Mouse (Mus musculus): Measurements from ENCODE around the gene Crtap. TPM values are rescaled to one million over a fixed set of nuclear protein-coding genes. Genes with fewer than 3 reads are reported as not detected.
A peak's percentile ranks its signal among the peaks of the same experiment; 100 is the strongest.

The Crtap gene
- 56.5 and 57.8 TPM in 2 replicates for polyA plus RNA-seq (2014; fragmentation: Nextera tagmentation; extraction: Ambion mirVana)

DNA sequence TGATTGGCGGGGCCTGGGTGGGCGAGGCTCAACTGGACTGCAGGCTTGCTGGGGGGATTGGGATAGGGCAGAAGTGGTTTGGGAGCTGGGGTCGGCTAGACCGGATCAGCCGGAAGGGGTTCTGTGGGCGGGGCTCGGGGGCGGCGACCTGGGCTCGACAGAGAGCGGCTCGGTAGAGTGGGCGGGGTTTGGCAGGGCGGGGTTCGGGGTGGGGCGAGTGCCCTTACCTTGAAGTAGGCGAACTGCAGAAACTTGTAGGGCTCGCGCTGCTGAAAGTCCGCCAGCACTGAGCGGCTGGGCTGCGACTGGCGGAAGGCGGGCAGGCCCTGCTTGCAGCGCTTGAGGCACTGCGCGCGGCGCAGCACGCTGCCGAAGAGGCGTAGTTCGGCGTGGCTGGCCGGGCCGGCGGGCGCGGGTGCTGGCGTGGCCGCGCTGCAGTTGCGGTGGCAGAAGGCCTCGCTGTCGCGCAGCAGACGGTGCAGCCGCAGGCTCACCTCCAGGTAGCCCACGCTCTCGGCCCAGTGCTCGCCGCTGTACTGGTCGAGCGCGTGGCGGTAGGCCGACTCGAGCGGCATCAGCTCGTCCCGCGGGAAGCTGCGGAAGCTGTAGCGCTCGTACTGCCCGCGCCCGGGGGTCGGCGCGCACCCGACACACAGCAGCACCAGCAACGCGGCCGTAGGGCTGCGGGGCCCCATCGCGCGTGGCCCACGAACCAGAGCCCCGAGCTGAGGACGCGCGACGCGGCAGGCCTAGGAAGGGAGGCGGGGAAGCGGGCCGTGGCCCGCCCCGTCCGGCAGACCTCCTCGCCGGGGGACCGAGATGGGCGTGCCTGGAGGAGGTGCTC is at the start of gene Crtap:
TSS of gene Crtap (minus strand) at position 771 of the 844 bp plus-strand sequence.
- H3K4me3 ChIP-seq (ENCODE audit: low read depth, low read length), result peak within 1 kb of the TSS; percentile 74
- no peaks in the 10 kb centered on the region for H3K27me3 ChIP-seq (ENCODE audit: control insufficient read depth, insufficient read depth, low read length)
- peak within 1 kb of the TSS; percentile 90 for H3K4me2 ChIP-seq (replicated peaks; ENCODE audit: low read depth, low read length)
- no peaks in the 10 kb centered on the region for H3K9me3 ChIP-seq (ENCODE audit: control insufficient read depth, low read length)
- under 1% methylated on average over 90 of the region's 96 CpGs for WGBS
- H3K9ac ChIP-seq (ENCODE audit: low read depth, low read length), result peak within 1 kb of the TSS; percentile 83
- ATAC-seq (ENCODE audit: low FRiP score) (peak; percentile 85), DNase-seq (ENCODE audit: low spot score) (peak; percentile 76)
- H3K4me1 ChIP-seq (replicated peaks; ENCODE audit: control insufficient read depth, insufficient read depth, low read length), result no peaks in the 10 kb centered on the region
- H3K36me3 ChIP-seq (ENCODE audit: control insufficient read depth, insufficient read depth, low read length), result no peaks in the 10 kb centered on the region
- H3K27ac ChIP-seq (ENCODE audit: low read depth, low read length), result peak within 1 kb of the TSS; percentile 51; the same call in 1 of the 2 replicates

- no peak for ATAC-seq (ENCODE audit: low FRiP score)
- Histone ChIP-seq H3K27ac (ENCODE audit: low read depth, low read length) (no peak overlapping the region), H3K4me2 (replicated peaks; ENCODE audit: low read depth, low read length) (no peak overlapping the region), H3K9ac (ENCODE audit: low read depth, low read length) (no peak overlapping the region), H3K27me3 (ENCODE audit: control insufficient read depth, insufficient read depth, low read length) (no peaks in the 10 kb centered on the region), H3K4me1 (replicated peaks; ENCODE audit: control insufficient read depth, insufficient read depth, low read length) (no peaks in the 10 kb centered on the region), H3K36me3 (ENCODE audit: control insufficient read depth, insufficient read depth, low read length) (no peaks in the 10 kb centered on the region), H3K4me3 (ENCODE audit: low read depth, low read length) (no peak overlapping the region), H3K9me3 (ENCODE audit: control insufficient read depth, low read length) (no peaks in the 10 kb centered on the region)
- 77% methylated on average over 2 of the region's 2 CpGs for WGBS
- no peak for DNase-seq (ENCODE audit: low spot score)
Measured at GRCm38 (mm10) chr9:114435668-114436067, 45.2 kb upstream of the Crtap start.

GRCm38 (mm10) chr9:114428103-114428834 is 37.8 kb upstream of the Crtap start:
- ATAC-seq (ENCODE audit: low FRiP score), result no peak
- Histone ChIP-seq H3K9ac (ENCODE audit: low read depth, low read length) (no peak overlapping the region), H3K4me2 (replicated peaks; ENCODE audit: low read depth, low read length) (no peak overlapping the region), H3K4me3 (ENCODE audit: low read depth, low read length) (no peak overlapping the region), H3K9me3 (ENCODE audit: control insufficient read depth, low read length) (no peaks in the 10 kb centered on the region), H3K36me3 (ENCODE audit: control insufficient read depth, insufficient read depth, low read length) (no peaks in the 10 kb centered on the region), H3K27ac (ENCODE audit: low read depth, low read length) (no peak overlapping the region), H3K27me3 (ENCODE audit: control insufficient read depth, insufficient read depth, low read length) (no peaks in the 10 kb centered on the region), H3K4me1 (replicated peaks; ENCODE audit: control insufficient read depth, insufficient read depth, low read length) (no peaks in the 10 kb centered on the region)
- WGBS, result 88% methylated on average over 12 of the region's 12 CpGs
- no peak for DNase-seq (ENCODE audit: low spot score)

DNA sequence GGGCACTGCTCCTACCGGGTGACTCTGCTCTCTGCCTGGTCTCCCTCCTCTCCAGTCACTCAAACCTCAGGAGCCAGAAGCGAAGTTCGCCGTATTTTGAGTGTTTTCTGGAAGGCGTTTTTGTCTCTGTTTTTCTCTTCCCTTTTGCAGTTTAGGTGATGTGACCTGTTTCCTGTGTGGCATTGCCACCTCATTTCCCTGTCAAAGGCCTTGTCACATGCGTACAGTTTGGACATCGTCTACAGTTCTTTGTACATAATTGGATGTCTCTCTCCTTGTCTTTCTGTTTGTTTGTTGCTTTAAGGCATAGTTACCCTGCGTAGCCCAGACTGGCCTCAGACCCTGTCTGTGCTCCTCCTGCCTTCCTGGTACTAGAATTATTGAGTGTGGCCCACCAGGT is 37.0 kb upstream of the Crtap start:
- H3K36me3 ChIP-seq (ENCODE audit: control insufficient read depth, insufficient read depth, low read length), result no peaks in the 10 kb centered on the region
- no peak overlapping the region for H3K9ac ChIP-seq (ENCODE audit: low read depth, low read length)
- 94% methylated on average over 8 of the region's 8 CpGs for WGBS
- DNase-seq (ENCODE audit: low spot score) (no peak), ATAC-seq (ENCODE audit: low FRiP score) (no peak)
- no peaks in the 10 kb centered on the region for H3K4me1 ChIP-seq (replicated peaks; ENCODE audit: control insufficient read depth, insufficient read depth, low read length)
- no peak overlapping the region for H3K4me3 ChIP-seq (ENCODE audit: low read depth, low read length)
- no peaks in the 10 kb centered on the region for H3K9me3 ChIP-seq (ENCODE audit: control insufficient read depth, low read length)
- H3K27ac ChIP-seq (ENCODE audit: low read depth, low read length), result no peak overlapping the region
- H3K4me2 ChIP-seq (replicated peaks; ENCODE audit: low read depth, low read length), result no peak overlapping the region
- H3K27me3 ChIP-seq (ENCODE audit: control insufficient read depth, insufficient read depth, low read length), result no peaks in the 10 kb centered on the region

- DNase-seq (ENCODE audit: low spot score) (no peak), ATAC-seq (ENCODE audit: low FRiP score) (no peak)
- no peak overlapping the region for H3K4me2 ChIP-seq (replicated peaks; ENCODE audit: low read depth, low read length)
- no peak overlapping the region for H3K27ac ChIP-seq (ENCODE audit: low read depth, low read length)
- no peaks in the 10 kb centered on the region for H3K9me3 ChIP-seq (ENCODE audit: control insufficient read depth, low read length)
- no peaks in the 10 kb centered on the region for H3K36me3 ChIP-seq (ENCODE audit: control insufficient read depth, insufficient read depth, low read length)
- H3K4me1 ChIP-seq (replicated peaks; ENCODE audit: control insufficient read depth, insufficient read depth, low read length), result no peaks in the 10 kb centered on the region
- H3K27me3 ChIP-seq (ENCODE audit: control insufficient read depth, insufficient read depth, low read length), result no peaks in the 10 kb centered on the region
- 91% methylated on average over 5 of the region's 5 CpGs for WGBS
- no peak overlapping the region for H3K4me3 ChIP-seq (ENCODE audit: low read depth, low read length)
- H3K9ac ChIP-seq (ENCODE audit: low read depth, low read length), result no peak overlapping the region
Measured at GRCm38 (mm10) chr9:114426201-114426600, 35.7 kb upstream of the Crtap start.

DNA sequence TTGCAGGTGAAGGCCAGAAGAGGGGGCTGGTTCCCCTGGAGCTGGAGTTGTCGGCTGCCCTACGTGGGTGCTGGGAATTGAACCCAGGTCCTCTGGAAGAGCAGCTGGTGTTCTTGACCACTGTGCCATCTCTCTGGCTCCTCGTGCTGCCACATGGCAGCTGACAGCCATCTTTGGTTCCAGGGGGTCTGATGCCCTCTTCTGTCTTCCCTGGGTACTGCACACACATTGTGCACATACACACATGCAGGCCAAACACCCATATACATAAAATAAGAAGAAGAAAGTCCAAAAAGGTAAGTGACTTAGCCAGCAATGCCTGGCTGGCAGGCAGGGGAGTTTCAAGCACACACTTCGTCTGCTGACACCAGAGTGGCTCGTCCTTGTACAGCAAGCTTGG is 35.1 kb upstream of the Crtap start:
- Histone ChIP-seq H3K4me1 (replicated peaks; ENCODE audit: control insufficient read depth, insufficient read depth, low read length) (no peaks in the 10 kb centered on the region), H3K9ac (ENCODE audit: low read depth, low read length) (no peak overlapping the region), H3K9me3 (ENCODE audit: control insufficient read depth, low read length) (no peaks in the 10 kb centered on the region), H3K27ac (ENCODE audit: low read depth, low read length) (no peak overlapping the region), H3K36me3 (ENCODE audit: control insufficient read depth, insufficient read depth, low read length) (no peaks in the 10 kb centered on the region), H3K4me2 (replicated peaks; ENCODE audit: low read depth, low read length) (no peak overlapping the region), H3K27me3 (ENCODE audit: control insufficient read depth, insufficient read depth, low read length) (no peaks in the 10 kb centered on the region), H3K4me3 (ENCODE audit: low read depth, low read length) (no peak overlapping the region)
- 91% methylated on average over 5 of the region's 5 CpGs for WGBS
- ATAC-seq (ENCODE audit: low FRiP score) (no peak), DNase-seq (ENCODE audit: low spot score) (no peak)

DNA sequence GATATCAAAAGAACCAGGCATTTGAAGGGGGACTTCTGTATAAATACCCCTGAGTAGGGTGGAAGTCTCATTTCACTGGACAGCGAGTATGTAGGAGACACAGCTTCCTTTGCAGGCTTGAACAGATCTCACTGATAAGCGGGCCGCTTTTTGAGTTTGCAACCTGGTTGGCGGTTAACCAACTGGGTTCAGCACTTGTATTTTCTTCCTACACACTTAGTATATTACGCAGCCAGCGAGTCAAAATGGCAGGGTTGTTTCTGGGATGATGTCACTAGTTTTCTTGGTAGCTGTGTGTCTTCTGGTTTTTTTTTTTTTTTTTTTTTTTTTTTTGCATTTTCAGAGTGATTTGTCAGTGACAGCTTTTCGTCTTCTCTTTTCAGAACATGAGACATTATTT is 31.3 kb upstream of the Crtap start:
- no peaks in the 10 kb centered on the region for H3K9me3 ChIP-seq (ENCODE audit: control insufficient read depth, low read length)
- no peaks in the 10 kb centered on the region for H3K36me3 ChIP-seq (ENCODE audit: control insufficient read depth, insufficient read depth, low read length)
- ATAC-seq (ENCODE audit: low FRiP score) (no peak), DNase-seq (ENCODE audit: low spot score) (no peak)
- 97% methylated on average over 7 of the region's 7 CpGs for WGBS
- no peaks in the 10 kb centered on the region for H3K4me1 ChIP-seq (replicated peaks; ENCODE audit: control insufficient read depth, insufficient read depth, low read length)
- no peak overlapping the region for H3K4me2 ChIP-seq (replicated peaks; ENCODE audit: low read depth, low read length)
- H3K9ac ChIP-seq (ENCODE audit: low read depth, low read length), result no peak overlapping the region
- H3K27ac ChIP-seq (ENCODE audit: low read depth, low read length), result no peak overlapping the region
- no peak overlapping the region for H3K4me3 ChIP-seq (ENCODE audit: low read depth, low read length)
- H3K27me3 ChIP-seq (ENCODE audit: control insufficient read depth, insufficient read depth, low read length), result no peaks in the 10 kb centered on the region

- Histone ChIP-seq H3K9ac (ENCODE audit: low read depth, low read length) (no peak overlapping the region), H3K4me3 (ENCODE audit: low read depth, low read length) (no peak overlapping the region), H3K9me3 (ENCODE audit: control insufficient read depth, low read length) (no peaks in the 10 kb centered on the region), H3K27me3 (ENCODE audit: control insufficient read depth, insufficient read depth, low read length) (no peaks in the 10 kb centered on the region), H3K36me3 (ENCODE audit: control insufficient read depth, insufficient read depth, low read length) (no peaks in the 10 kb centered on the region), H3K4me1 (replicated peaks; ENCODE audit: control insufficient read depth, insufficient read depth, low read length) (no peaks in the 10 kb centered on the region), H3K27ac (ENCODE audit: low read depth, low read length) (no peak overlapping the region), H3K4me2 (replicated peaks; ENCODE audit: low read depth, low read length) (no peak overlapping the region)
- DNase-seq (ENCODE audit: low spot score) (no peak), ATAC-seq (ENCODE audit: low FRiP score) (no peak)
- WGBS, result 67% methylated on average over 3 of the region's 3 CpGs
Measured at GRCm38 (mm10) chr9:114421045-114421444, 30.6 kb upstream of the Crtap start.
